Mouse (Mus musculus) mouse trophoblast stem cell (cell line): Measurements from ENCODE around the gene Slco3a1.

Source experiments
- in situ Hi-C, 2 experiments: fragments of 300-500 bp; cut with MseI, MboI; formaldehyde crosslinking; loops; 2 replicates in 1 of 2; 3 replicates in 1 of 2; pipeline ENCODE4 v1.15.1; 2025

Slco3a1 gene

GRCm38 (mm10) chr7:74488141-74488540 lies 66.4 kb downstream of the Slco3a1 start:
- in situ Hi-C loops = no loop called here

GRCm38 (mm10) chr7:74487727-74488126 lies 66.9 kb downstream of the Slco3a1 start:
- in situ Hi-C loops = no loop called here

- in situ Hi-C loops = no loop called here
These were observed 68.5 kb downstream of the Slco3a1 start for GRCm38 (mm10) chr7:74486083-74486482.

- in situ Hi-C loops = no loop called here
These were observed 68.9 kb downstream of the Slco3a1 start for GRCm38 (mm10) chr7:74485669-74486068.

GRCm38 (mm10) chr7:74484024-74484385 lies 70.6 kb downstream of the Slco3a1 start:
- in situ Hi-C loops = no loop called here

- in situ Hi-C loops = no loop called here
These were observed 71.1 kb downstream of the Slco3a1 start for GRCm38 (mm10) chr7:74483294-74484023.

- in situ Hi-C loops = no loop called here
These were observed 82.8 kb downstream of the Slco3a1 start for GRCm38 (mm10) chr7:74471740-74472139.

GRCm38 (mm10) chr7:74466886-74467285 lies 87.7 kb downstream of the Slco3a1 start:
- in situ Hi-C loops = no loop called here

GRCm38 (mm10) chr7:74464638-74465037 lies 89.9 kb downstream of the Slco3a1 start:
- in situ Hi-C loops = no loop called here

- in situ Hi-C loops = no loop called here
These were observed 92.1 kb downstream of the Slco3a1 start for GRCm38 (mm10) chr7:74462451-74462850.

- in situ Hi-C loops = no loop called here
These were observed 92.8 kb downstream of the Slco3a1 start for GRCm38 (mm10) chr7:74461736-74462135.

- in situ Hi-C loops = no loop called here
These were observed 93.4 kb downstream of the Slco3a1 start for GRCm38 (mm10) chr7:74461146-74461545.

GRCm38 (mm10) chr7:74459812-74460211 lies 94.8 kb downstream of the Slco3a1 start:
- in situ Hi-C loops = no loop called here

GRCm38 (mm10) chr7:74459277-74459676 lies 95.3 kb downstream of the Slco3a1 start:
- in situ Hi-C loops = no loop called here

- in situ Hi-C loops = no loop called here
These were observed 95.9 kb downstream of the Slco3a1 start for GRCm38 (mm10) chr7:74458475-74459221.

GRCm38 (mm10) chr7:74457347-74457975 lies 97.1 kb downstream of the Slco3a1 start:
- in situ Hi-C loops = no loop called here

- in situ Hi-C loops = no loop called here
These were observed 97.8 kb downstream of the Slco3a1 start for GRCm38 (mm10) chr7:74456781-74457180.

GRCm38 (mm10) chr7:74451047-74451446 lies 103.5 kb downstream of the Slco3a1 start:
- in situ Hi-C loops = no loop called here

GRCm38 (mm10) chr7:74449802-74450201 lies 104.8 kb downstream of the Slco3a1 start:
- in situ Hi-C loops = no loop called here

- in situ Hi-C loops = no loop called here
These were observed 106.8 kb downstream of the Slco3a1 start for GRCm38 (mm10) chr7:74447781-74448180.

GRCm38 (mm10) chr7:74445148-74445547 lies 109.4 kb downstream of the Slco3a1 start:
- in situ Hi-C loops = no loop called here

GRCm38 (mm10) chr7:74442380-74442779 lies 112.2 kb downstream of the Slco3a1 start:
- in situ Hi-C loops = no loop called here

- in situ Hi-C loops = no loop called here
These were observed 117.0 kb downstream of the Slco3a1 start for GRCm38 (mm10) chr7:74437534-74437933.
